Mouse (Mus musculus): Measurements from ENCODE around the gene Ky.

DNA sequence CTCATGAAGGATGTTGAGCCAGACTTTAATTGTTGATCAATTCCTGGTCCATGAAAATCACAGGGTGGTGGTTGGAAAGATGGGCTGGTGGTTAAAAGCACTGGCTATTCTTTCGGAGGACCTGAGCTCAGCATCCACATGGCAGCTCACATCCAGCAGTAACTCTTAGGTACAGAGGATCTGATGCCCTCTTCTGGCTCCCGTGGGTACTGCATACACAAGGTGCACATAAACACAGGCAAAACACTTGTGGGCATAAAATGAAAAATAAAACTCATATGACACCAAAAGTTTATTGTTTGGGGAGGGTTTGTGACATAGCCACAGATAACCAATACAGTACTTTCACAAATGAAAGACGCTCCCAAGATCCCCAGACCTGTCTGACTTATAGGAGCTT, 52.9 kb downstream of the Ky start:
- TF ChIP-seq POLR2A (IDR thresholded peaks at IDR 0.05; ENCODE audit: low read depth, low read length) (no peak), CTCF (IDR thresholded peaks at IDR 0.05; ENCODE audit: extremely low read depth, insufficient read length, insufficient replicate concordance, low read depth, low read length) (no peak)

Data from small intestine, adult 2 months (tissue).